Mouse (Mus musculus) thymus, adult 2 months (tissue): Measurements from ENCODE around the gene Fam205a1.

Experiments used
- CTCF ChIP-seq: fragments of 200-500 bp; IDR thresholded peaks from 2 replicates; pipeline ENCODE4 v1.5.1; 2012; ENCODE audit warnings: mild to moderate bottlenecking, control low read depth, low read length, moderate library complexity, borderline replicate concordance; ENCODE audit not compliant: control insufficient read depth, poor library complexity, insufficient read depth; ENCODE audit errors: extremely low read depth
- POLR2A ChIP-seq: fragments of 200-500 bp; IDR thresholded peaks from 2 replicates; pipeline ENCODE4 v1.6.1; 2012; ENCODE audit warnings: mild to moderate bottlenecking, low read length, control low read depth, moderate library complexity; ENCODE audit not compliant: control insufficient read depth, poor library complexity, insufficient read depth; ENCODE audit errors: extremely low read depth

DNA sequence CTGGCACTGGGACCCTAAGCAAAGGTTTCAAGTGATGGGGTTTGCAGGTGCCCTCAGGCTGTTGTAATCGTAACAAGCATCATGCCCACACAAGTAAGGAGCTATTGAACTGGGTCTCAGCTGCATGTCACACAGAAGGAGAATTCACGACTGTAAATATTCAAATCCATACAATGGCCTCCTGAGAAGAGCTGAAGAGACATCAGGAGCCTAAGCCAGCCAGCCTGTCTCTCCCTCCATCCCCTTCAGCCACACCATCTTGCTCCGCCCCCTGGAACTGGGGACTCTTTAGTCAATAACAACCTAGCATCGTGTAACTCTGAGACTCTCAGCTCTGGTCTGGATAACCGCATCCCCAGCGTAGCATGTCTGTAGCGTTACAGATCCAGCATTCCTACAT, 37.5 kb upstream of the Fam205a1 start:
- no peak for TF ChIP-seq POLR2A
- TF ChIP-seq CTCF = no peak
